Mouse (Mus musculus): Measurements from ENCODE around the gene Ccdc30. TPM values are rescaled to one million over a fixed set of nuclear protein-coding genes. Genes with fewer than 3 reads are reported as not detected.

Gene Ccdc30
- total and polyA plus RNA-seq, 3 experiments = not detected

DNA sequence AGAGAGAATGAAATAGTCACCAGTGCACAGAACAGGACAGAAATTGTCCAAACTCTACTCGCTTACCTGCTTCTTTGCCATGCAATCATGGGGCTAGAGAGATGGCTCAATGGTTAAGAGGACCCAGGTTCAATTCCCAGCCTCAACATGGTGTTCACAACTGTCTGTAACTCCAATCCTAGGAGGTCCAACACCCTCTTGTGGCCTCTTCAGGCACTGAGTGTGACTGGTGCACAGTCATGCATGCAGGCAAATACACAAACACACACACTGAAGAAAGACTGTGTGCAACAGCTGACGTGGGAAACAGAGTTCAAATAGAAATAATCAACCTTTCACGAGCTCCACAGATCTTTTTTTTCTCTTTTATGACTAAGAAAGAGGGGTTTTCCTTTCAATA, 53.1 kb downstream of the Ccdc30 start:
- H3K4me3 ChIP-seq (ENCODE audit: control insufficient read depth in 1 of 2, insufficient read depth in 1 of 2, low read depth in 2 of 2, low read length in 2 of 2) = no peak overlapping the region
- H3K9me3 ChIP-seq (replicated peaks; ENCODE audit: insufficient read depth, low read length) = no peaks in the 10 kb centered on the region
- no peak overlapping the region for H3K27ac ChIP-seq (ENCODE audit: control insufficient read depth, low read depth, low read length)
- no peaks in the 10 kb centered on the region for H3K79me2 ChIP-seq (ENCODE audit: control insufficient read depth, insufficient read depth, low read length, poor library complexity)
- no peaks in the 10 kb centered on the region for H3K36me3 ChIP-seq (ENCODE audit: control insufficient read depth in 1 of 2, insufficient read depth in 2 of 2, low read length in 2 of 2)
- H3K9ac ChIP-seq (ENCODE audit: control insufficient read depth, low read depth, low read length, poor library complexity, severe bottlenecking) = no peak overlapping the region
- no peak for DNase-seq (ENCODE audit: low read depth, low spot score)
- H3K4me1 ChIP-seq (ENCODE audit: control insufficient read depth in 1 of 2, insufficient read depth in 2 of 2, low read length in 2 of 2) = no peaks in the 10 kb centered on the region
- no peaks in the 10 kb centered on the region; a peak in 3 of 4 replicates for H3K27me3 ChIP-seq (ENCODE audit: control insufficient read depth in 1 of 2, insufficient read depth in 2 of 2, low read length in 2 of 2)
- TF ChIP-seq USF1 (IDR thresholded peaks at IDR 0.05; ENCODE audit: low read depth, low read length) (no peak), CTCF (IDR thresholded peaks at IDR 0.05 in 2 of 3, conservative IDR thresholded peaks at IDR 0.05 in 1 of 3; ENCODE audit: control insufficient read depth in 1 of 3, insufficient read depth in 1 of 3, low read depth in 2 of 3, low read length in 3 of 3, poor library complexity in 1 of 3, severe bottlenecking in 1 of 3) (peak in 1 of 3 experiments; percentile 11; a peak in 1 of 6 replicates), MAZ (IDR thresholded peaks at IDR 0.05; ENCODE audit: low read depth, low read length) (no peak), MYB (IDR thresholded peaks at IDR 0.05; ENCODE audit: low read depth, low read length) (no peak), GATA1 (IDR thresholded peaks at IDR 0.05; ENCODE audit: low read depth, low read length) (no peak)

DNA sequence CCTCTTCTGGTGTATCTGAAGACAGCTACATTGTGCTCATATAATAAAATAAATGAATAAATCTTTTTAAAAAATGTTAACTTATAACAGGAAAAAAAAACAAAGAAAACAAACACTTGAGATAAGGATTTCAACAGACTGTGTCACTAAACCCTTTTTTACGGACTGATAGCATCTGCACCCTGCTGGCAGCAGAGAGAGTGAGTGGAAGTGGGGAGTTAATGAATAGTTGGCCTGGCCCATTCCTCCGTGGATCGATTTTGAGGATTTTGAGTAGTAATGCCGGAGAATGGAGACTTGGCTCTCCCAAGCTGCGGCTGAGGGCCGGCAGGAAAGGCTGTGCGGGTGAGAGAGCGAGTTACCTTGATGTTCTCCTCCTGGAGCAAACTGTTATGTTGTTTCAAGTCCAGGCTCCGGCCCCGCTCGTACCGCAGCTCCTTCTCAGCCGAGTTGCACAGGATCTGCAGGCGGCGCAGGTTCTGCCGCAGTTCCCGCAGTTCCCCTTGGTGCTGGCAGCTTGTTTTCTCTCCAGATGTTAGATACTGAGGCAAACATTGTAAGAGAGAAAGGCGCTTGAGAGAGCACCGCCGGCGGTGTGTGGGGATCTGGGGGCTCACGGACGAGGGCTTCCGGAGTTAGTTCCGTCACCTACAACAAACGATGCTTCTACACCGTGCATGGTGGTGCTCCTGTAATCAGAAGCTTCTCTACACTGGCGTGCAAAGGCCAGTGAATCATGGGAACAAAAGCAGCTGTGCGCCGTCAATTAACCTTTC, 55.9 kb downstream of the Ccdc30 start:
- TF ChIP-seq POLR2AphosphoS2 (IDR thresholded peaks at IDR 0.05; ENCODE audit: low read length) = no peak
- TF ChIP-seq UBTF (IDR thresholded peaks at IDR 0.05; ENCODE audit: borderline replicate concordance, insufficient read depth, low read depth, low read length) = no peak
- TF ChIP-seq ELF1 (IDR thresholded peaks at IDR 0.05; ENCODE audit: low read depth, low read length) = no peak
- TF ChIP-seq MXI1 (IDR thresholded peaks at IDR 0.05; ENCODE audit: low read depth, low read length) = no peak
- TF ChIP-seq USF2 (IDR thresholded peaks at IDR 0.05; ENCODE audit: borderline replicate concordance in 1 of 2, insufficient read depth in 1 of 2, low read depth in 1 of 2, low read length in 2 of 2) = no peak
- no peak for TF ChIP-seq SIN3A (IDR thresholded peaks at IDR 0.05; ENCODE audit: low read length)
- no peak for TF ChIP-seq KAT2A (conservative IDR thresholded peaks at IDR 0.05; ENCODE audit: low read depth, low read length)
- TF ChIP-seq CHD1 (IDR thresholded peaks at IDR 0.05; ENCODE audit: low read depth, low read length) = no peak
- TF ChIP-seq MAX (IDR thresholded peaks at IDR 0.05; ENCODE audit: low read length) = no peak
- TF ChIP-seq POLR2AphosphoS5 (IDR thresholded peaks at IDR 0.05; ENCODE audit: borderline replicate concordance, low read depth, low read length) = no peak
- no peak for TF ChIP-seq E2F4 (IDR thresholded peaks at IDR 0.05; ENCODE audit: borderline replicate concordance, low read depth, low read length)
- TF ChIP-seq CHD2 (IDR thresholded peaks at IDR 0.05; ENCODE audit: low read length) = no peak
- no peak for TF ChIP-seq RAD21 (IDR thresholded peaks at IDR 0.05; ENCODE audit: low read depth, low read length)
- TF ChIP-seq TCF12 (IDR thresholded peaks at IDR 0.05; ENCODE audit: low read depth, low read length) = no peak
- no peak for TF ChIP-seq HCFC1 (IDR thresholded peaks at IDR 0.05; ENCODE audit: low read depth, low read length)
- TF ChIP-seq RCOR1 (IDR thresholded peaks at IDR 0.05; ENCODE audit: low read depth, low read length) = no peak
- no peak for TF ChIP-seq SMC3 (IDR thresholded peaks at IDR 0.05; ENCODE audit: low read depth, low read length)
- no peak for TF ChIP-seq ZMIZ1 (IDR thresholded peaks at IDR 0.05; ENCODE audit: low read depth, low read length)
- TF ChIP-seq ETS1 (IDR thresholded peaks at IDR 0.05; ENCODE audit: low read depth, low read length) = no peak
- Histone ChIP-seq H3K27me3 (ENCODE audit: control insufficient read depth in 1 of 2, insufficient read depth in 2 of 2, low read length in 2 of 2) (no peaks in the 10 kb centered on the region; a peak in 1 of 4 replicates), H3K36me3 (ENCODE audit: control insufficient read depth in 1 of 2, insufficient read depth in 2 of 2, low read length in 2 of 2) (no peaks in the 10 kb centered on the region), H3K4me1 (ENCODE audit: control insufficient read depth in 1 of 2, insufficient read depth in 2 of 2, low read length in 2 of 2) (no peaks in the 10 kb centered on the region), H3K79me2 (ENCODE audit: control insufficient read depth, insufficient read depth, low read length, poor library complexity) (no peaks in the 10 kb centered on the region), H3K4me3 (ENCODE audit: control insufficient read depth in 1 of 2, insufficient read depth in 1 of 2, low read depth in 2 of 2, low read length in 2 of 2) (no peak overlapping the region), H3K9ac (ENCODE audit: control insufficient read depth, low read depth, low read length, poor library complexity, severe bottlenecking) (no peak overlapping the region), H3K27ac (ENCODE audit: control insufficient read depth, low read depth, low read length) (no peak overlapping the region), H3K9me3 (replicated peaks; ENCODE audit: insufficient read depth, low read length) (no peaks in the 10 kb centered on the region)
- no peak for DNase-seq (ENCODE audit: low read depth, low spot score)
